Mouse (Mus musculus) bone marrow, adult 2 months (tissue): ENCODE results near the gene Fndc8. TPM values are rescaled to one million over a fixed set of nuclear protein-coding genes. Genes with fewer than 3 reads are reported as not detected.
A peak's percentile ranks its signal among the peaks of the same experiment; 100 is the strongest.
"Not testable (repeated sequence)": the region's sequence is repeated elsewhere in the genome, so short reads cannot be mapped to it uniquely, and the experiment has no call there.

Experiments used
- H3K27ac ChIP-seq: fragments of 200-500 bp; 2 replicates; pipeline ENCODE4 v1.5.1; 2012; ENCODE audit warnings: low read depth, mild to moderate bottlenecking, control low read depth, inconsistent platforms, low read length; ENCODE audit not compliant: control insufficient read depth, poor library complexity, insufficient read depth
- H3K4me1 ChIP-seq: fragments of 200-500 bp; 2 replicates; pipeline ENCODE4 v1.6.1; 2011; ENCODE audit warnings: low read length; ENCODE audit not compliant: control insufficient read depth, insufficient read depth
- H3K4me3 ChIP-seq: fragments of 200-500 bp; replicated peaks from 2 replicates; pipeline ENCODE3; 2011; ENCODE audit warnings: mild to moderate bottlenecking, low read depth, low read length, control low read depth; ENCODE audit not compliant: control insufficient read depth
- CTCF ChIP-seq: fragments of 200-500 bp; IDR thresholded peaks from 2 replicates; pipeline ENCODE4 v1.5.1; 2011; ENCODE audit warnings: low read length, control low read depth; ENCODE audit not compliant: control insufficient read depth, insufficient read depth
- POLR2A ChIP-seq: fragments of 200-500 bp; IDR thresholded peaks from 2 replicates; pipeline ENCODE4 v1.6.1; 2011; ENCODE audit warnings: low read depth, mild to moderate bottlenecking, control low read depth, low read length, borderline replicate concordance; ENCODE audit not compliant: control insufficient read depth
- WGBS: fragments of 180-500 bp; shearing (Covaris S2); methylation state at CpG from one replicate; pipeline ENCODE4 v1.1.7; 2018; 5-methylcytosine and 5-hydroxymethylcytosine counted together
- polyA plus RNA-seq: library from polyadenylated mRNA; stranded (reverse); fragments of >200 nt; gene quantifications from 2 replicates; pipeline ENCODE4 v1.2.4, GENCODE M21; 2011; ENCODE audit warnings: low replicate concordance; ENCODE audit not compliant: missing spikeins, insufficient read depth, insufficient read length

The Fndc8 gene
- polyA plus RNA-seq, 1 experiment = not detected

GRCm38 (mm10) chr11:82910250-82910649 lies 18.3 kb downstream of the Fndc8 start, which contains the start of gene Unc45b:
Unc45b (plus strand) TSS chr11:82910550.
- H3K27ac ChIP-seq = no peak within 1 kb of the TSS
- H3K4me1 ChIP-seq = no peaks in the 10 kb centered on the region; the same call in 1 of the 2 replicates
- H3K4me3 ChIP-seq = no peak within 1 kb of the TSS
- TF ChIP-seq CTCF (no peak), POLR2A (no peak)
- 84% methylated on average over 4 of the region's 4 CpGs for WGBS

- WGBS = 79% methylated on average over 11 of the region's 11 CpGs
Observed at GRCm38 (mm10) chr11:82910679-82911389, 18.9 kb downstream of the Fndc8 start.

GRCm38 (mm10) chr11:82914711-82915352 lies 22.9 kb downstream of the Fndc8 start:
- TF ChIP-seq CTCF = peak; percentile 99
- no peak for TF ChIP-seq POLR2A
- WGBS = 5% methylated on average over 16 of the region's 16 CpGs
- Histone ChIP-seq H3K4me1 (no peaks in the 10 kb centered on the region), H3K4me3 (no peak overlapping the region), H3K27ac (no peak overlapping the region)

More at GRCm38 (mm10) chr11:82910679-82911389, 18.9 kb downstream of the Fndc8 start:
- TF ChIP-seq CTCF (no peak), POLR2A (no peak)
- no peaks in the 10 kb centered on the region; the same call in 1 of the 2 replicates for H3K4me1 ChIP-seq
- H3K27ac ChIP-seq = no peak overlapping the region
- H3K4me3 ChIP-seq = no peak overlapping the region

GRCm38 (mm10) chr11:82920768-82921167 lies 28.8 kb downstream of the Fndc8 start:
- TF ChIP-seq POLR2A = no peak
- no peak for TF ChIP-seq CTCF
- WGBS = 52% methylated on average over 10 of the region's 10 CpGs
- no peak overlapping the region for H3K27ac ChIP-seq
- H3K4me3 ChIP-seq = no peak overlapping the region
- no peaks in the 10 kb centered on the region for H3K4me1 ChIP-seq

GRCm38 (mm10) chr11:82921691-82922090 lies 29.8 kb downstream of the Fndc8 start:
- TF ChIP-seq CTCF (no peak), POLR2A (no peak)
- 86% methylated on average over 4 of the region's 4 CpGs for WGBS
- no peak overlapping the region for H3K27ac ChIP-seq

GRCm38 (mm10) chr11:82923910-82924309 lies 32.0 kb downstream of the Fndc8 start:
- 2% methylated on average over 6 of the region's 6 CpGs for WGBS
- not testable (repeated sequence) for H3K27ac ChIP-seq, H3K4me3 ChIP-seq, H3K4me1 ChIP-seq

More at GRCm38 (mm10) chr11:82921691-82922090, 29.8 kb downstream of the Fndc8 start:
- H3K4me1 ChIP-seq = no peaks in the 10 kb centered on the region
- H3K4me3 ChIP-seq = no peak overlapping the region

- 73% methylated on average over 20 of the region's 20 CpGs for WGBS
- H3K4me3 ChIP-seq = no peak overlapping the region
- no peaks in the 10 kb centered on the region; the same call in 1 of the 2 replicates for H3K4me1 ChIP-seq
- H3K27ac ChIP-seq = no peak overlapping the region
- TF ChIP-seq CTCF = no peak
- TF ChIP-seq POLR2A = no peak
Observed at GRCm38 (mm10) chr11:82928897-82929632, 37.1 kb downstream of the Fndc8 start.

GRCm38 (mm10) chr11:82929633-82929950 lies 37.7 kb downstream of the Fndc8 start:
- no peak overlapping the region for H3K27ac ChIP-seq
- 27% methylated on average over 3 of the region's 3 CpGs for WGBS
- TF ChIP-seq POLR2A (no peak), CTCF (no peak)
- H3K4me3 ChIP-seq = no peak overlapping the region
- no peaks in the 10 kb centered on the region; the same call in 1 of the 2 replicates for H3K4me1 ChIP-seq

- not testable (repeated sequence) for H3K4me3 ChIP-seq, H3K4me1 ChIP-seq, H3K27ac ChIP-seq
- 10% methylated on average over 84 of the region's 85 CpGs for WGBS
Observed at GRCm38 (mm10) chr11:82930391-82930955, 38.5 kb downstream of the Fndc8 start.

GRCm38 (mm10) chr11:82931161-82931560 lies 39.2 kb downstream of the Fndc8 start:
- not testable (repeated sequence) for H3K27ac ChIP-seq, H3K4me3 ChIP-seq, H3K4me1 ChIP-seq
- WGBS = 4% methylated on average over 61 of the region's 63 CpGs

- H3K4me3 ChIP-seq, H3K4me1 ChIP-seq, H3K27ac ChIP-seq: not testable (repeated sequence)
- WGBS = 2% methylated on average over 119 of the region's 119 CpGs
Observed at GRCm38 (mm10) chr11:82931671-82932450, 39.9 kb downstream of the Fndc8 start.
